Mouse (Mus musculus) lung, postnatal 0 days (tissue): ENCODE results near the gene Mypn. TPM values are rescaled to one million over a fixed set of nuclear protein-coding genes. Genes with fewer than 3 reads are reported as not detected.

ENCODE experiments used
- ATAC-seq: fragments of 200-750 bp; cut with Nextera tagmentation; 2 replicates; pipeline ENCODE4 v1.8.0; 2017; ENCODE audit warnings: moderate library complexity
- DNase-seq: peaks from one replicate; pipeline ENCODE4 v3.0.0-alpha.2; 2016; ENCODE audit warnings: low spot score
- H3K27ac ChIP-seq: fragments of 300-500 bp; sonication (generic); 2 replicates; pipeline ENCODE4 v1.5.1; 2014; ENCODE audit warnings: antibody characterized with exemption, mild to moderate bottlenecking, low read length, mixed read lengths
- H3K27me3 ChIP-seq: fragments of 300-500 bp; sonication (generic); replicated peaks from 2 replicates; pipeline ENCODE4 v1.6.1; 2014; ENCODE audit warnings: low read length, mixed read lengths; ENCODE audit not compliant: insufficient read depth
- H3K36me3 ChIP-seq: fragments of 300-500 bp; sonication (generic); 2 replicates; pipeline ENCODE4 v1.6.1; 2014; ENCODE audit warnings: low read length, mixed read lengths; ENCODE audit not compliant: insufficient read depth
- H3K4me1 ChIP-seq: fragments of 300-500 bp; sonication (generic); 2 replicates; pipeline ENCODE4 v1.6.1; 2014; ENCODE audit warnings: antibody characterized with exemption, low read depth, low read length, mixed read lengths; ENCODE audit not compliant: insufficient read depth
- H3K4me2 ChIP-seq: fragments of 300-500 bp; sonication (generic); replicated peaks from 2 replicates; pipeline ENCODE4 v1.6.1; 2014; ENCODE audit warnings: low read depth, mild to moderate bottlenecking, low read length, moderate library complexity, mixed read lengths
- H3K4me3 ChIP-seq: fragments of 300-500 bp; sonication (generic); 2 replicates; pipeline ENCODE4 v1.5.1; 2014; ENCODE audit warnings: low read depth, low read length
- H3K9ac ChIP-seq: fragments of 300-500 bp; sonication (generic); replicated peaks from 2 replicates; pipeline ENCODE4 v1.6.1; 2014; ENCODE audit warnings: low read depth, mild to moderate bottlenecking
- H3K9me3 ChIP-seq: fragments of 300-500 bp; sonication (generic); 2 replicates; pipeline ENCODE4 v1.6.1; 2016; ENCODE audit warnings: low read length, mixed read lengths
- CTCF ChIP-seq: IDR thresholded peaks from 2 replicates; pipeline ENCODE4 v1.5.1; 2016; ENCODE audit warnings: antibody characterized with exemption, mild to moderate bottlenecking
- EP300 ChIP-seq: IDR thresholded peaks from 2 replicates; pipeline ENCODE4 v1.6.1; 2016; ENCODE audit warnings: antibody characterized with exemption, mild to moderate bottlenecking, control low read depth
- WGBS: fragments of 180-500 bp; shearing (Covaris S2); extraction: QIAGEN DNeasy Blood & Tissue Kit; methylation state at CpG from one replicate; pipeline ENCODE4 v1.1.7; 2014; 5-methylcytosine and 5-hydroxymethylcytosine counted together
- polyA plus RNA-seq: library from polyadenylated mRNA; unstranded; fragments of >200 nt; fragmentation: Nextera tagmentation; extraction: Ambion mirVana; gene quantifications from 2 replicates; pipeline ENCODE4 v1.2.1, GENCODE M21; 2015

Mypn gene
- polyA plus RNA-seq, result 0.16 and 0.18 TPM in 2 replicates

DNA sequence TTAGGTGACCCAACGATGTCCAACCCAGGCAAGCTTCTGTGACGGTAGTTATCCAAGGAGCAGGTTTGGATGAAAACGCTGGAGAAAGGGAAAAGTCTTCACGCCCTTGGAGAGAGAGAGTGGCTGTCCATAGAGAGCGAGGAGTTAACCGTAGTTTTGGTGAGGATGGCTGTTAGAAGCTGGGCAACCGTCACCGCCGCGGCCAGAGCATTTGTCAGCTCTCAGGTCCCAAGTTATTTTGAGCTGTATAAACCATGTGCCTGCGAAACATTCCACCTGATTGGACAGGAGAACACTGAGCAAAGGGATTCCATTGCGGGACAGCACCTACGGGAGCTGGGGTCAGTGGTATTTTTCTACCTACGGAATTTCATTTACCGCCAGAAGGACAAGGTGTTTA, at the start of gene Mypn:
TSS of gene Mypn (minus strand) at position 225 of the 400 bp plus-strand sequence.
- ATAC-seq (no peak), DNase-seq (no peak)
- Histone ChIP-seq H3K27me3 (no peaks in the 10 kb centered on the region), H3K4me1 (peaks cover 3% of the 10 kb centered on the region; the same call in 1 of the 2 replicates), H3K9ac (no peak within 1 kb of the TSS), H3K36me3 (no peaks in the 10 kb centered on the region), H3K4me3 (no peak within 1 kb of the TSS), H3K27ac (no peak within 1 kb of the TSS), H3K4me2 (no peak within 1 kb of the TSS), H3K9me3 (no peaks in the 10 kb centered on the region)
- TF ChIP-seq CTCF, result no peak
- no peak for TF ChIP-seq EP300
- 64% methylated on average over 15 of the region's 15 CpGs for WGBS

- Histone ChIP-seq H3K27ac (no peak overlapping the region), H3K4me2 (no peak overlapping the region), H3K9me3 (no peaks in the 10 kb centered on the region), H3K36me3 (peaks cover 7% of the 10 kb centered on the region; the same call in 1 of the 2 replicates), H3K4me1 (no peaks in the 10 kb centered on the region), H3K9ac (no peak overlapping the region), H3K27me3 (no peaks in the 10 kb centered on the region), H3K4me3 (no peak overlapping the region)
- no peak for DNase-seq
- ATAC-seq, result no peak
- TF ChIP-seq EP300 (no peak), CTCF (no peak)
- 92% methylated on average over 6 of the region's 6 CpGs for WGBS
These were observed 44.7 kb upstream of the Mypn start for GRCm38 (mm10) chr10:63248421-63248820.

DNA sequence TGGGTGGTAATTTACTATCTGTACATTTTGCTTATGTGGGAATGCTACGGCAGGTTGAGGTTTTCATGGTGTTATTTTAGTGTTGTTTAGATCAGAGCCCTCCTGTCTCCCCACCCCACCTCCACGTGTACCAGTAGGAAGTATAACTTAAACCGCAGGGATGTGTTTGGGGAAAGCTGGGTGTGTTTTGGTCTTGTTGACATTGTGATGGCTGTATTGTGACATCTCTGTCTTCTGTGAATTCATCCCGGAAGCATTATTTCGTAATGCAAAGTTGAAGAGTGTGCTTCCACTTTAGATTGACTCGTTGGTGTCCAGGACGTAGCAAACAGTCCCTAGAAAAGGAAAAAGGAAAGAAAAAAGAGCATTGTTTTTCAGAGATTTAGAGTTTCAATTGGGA, 43.7 kb upstream of the Mypn start:
- DNase-seq (peak; percentile 77), ATAC-seq (no peak)
- no peak overlapping the region for H3K27ac ChIP-seq
- H3K4me1 ChIP-seq, result peaks cover 4% of the 10 kb centered on the region; the same call in 1 of the 2 replicates
- H3K4me2 ChIP-seq, result no peak overlapping the region
- H3K36me3 ChIP-seq, result no peaks in the 10 kb centered on the region
- H3K9ac ChIP-seq, result no peak overlapping the region
- no peaks in the 10 kb centered on the region for H3K27me3 ChIP-seq
- TF ChIP-seq CTCF, result no peak
- TF ChIP-seq EP300, result peak; percentile 52; the same call in 1 of the 2 replicates
- WGBS, result 44% methylated on average over 7 of the region's 7 CpGs
- H3K9me3 ChIP-seq, result no peaks in the 10 kb centered on the region
- no peak overlapping the region for H3K4me3 ChIP-seq

- Histone ChIP-seq H3K4me3 (no peak overlapping the region), H3K4me1 (peaks cover 4% of the 10 kb centered on the region; the same call in 1 of the 2 replicates), H3K27me3 (no peaks in the 10 kb centered on the region), H3K9ac (no peak overlapping the region), H3K27ac (no peak overlapping the region), H3K36me3 (no peaks in the 10 kb centered on the region), H3K9me3 (no peaks in the 10 kb centered on the region), H3K4me2 (no peak overlapping the region)
- TF ChIP-seq CTCF (no peak), EP300 (no peak)
- DNase-seq (no peak), ATAC-seq (no peak)
- 92% methylated on average over 3 of the region's 3 CpGs for WGBS
These were observed 42.1 kb upstream of the Mypn start for GRCm38 (mm10) chr10:63245846-63246245.

GRCm38 (mm10) chr10:63244746-63245145, 41.0 kb upstream of the Mypn start:
- Histone ChIP-seq H3K9me3 (no peaks in the 10 kb centered on the region), H3K9ac (peak overlapping the region; percentile 89), H3K4me1 (peaks cover 4% of the 10 kb centered on the region; the same call in 1 of the 2 replicates), H3K4me3 (peak overlapping the region; percentile 80), H3K27me3 (no peaks in the 10 kb centered on the region), H3K4me2 (peak overlapping the region; percentile 71), H3K36me3 (no peaks in the 10 kb centered on the region), H3K27ac (peak overlapping the region; percentile 97)
- DNase-seq (peak; percentile 62), ATAC-seq (no peak)
- no peak for TF ChIP-seq EP300
- peak; percentile 64 for TF ChIP-seq CTCF
- 15% methylated on average over 5 of the region's 5 CpGs for WGBS

DNA sequence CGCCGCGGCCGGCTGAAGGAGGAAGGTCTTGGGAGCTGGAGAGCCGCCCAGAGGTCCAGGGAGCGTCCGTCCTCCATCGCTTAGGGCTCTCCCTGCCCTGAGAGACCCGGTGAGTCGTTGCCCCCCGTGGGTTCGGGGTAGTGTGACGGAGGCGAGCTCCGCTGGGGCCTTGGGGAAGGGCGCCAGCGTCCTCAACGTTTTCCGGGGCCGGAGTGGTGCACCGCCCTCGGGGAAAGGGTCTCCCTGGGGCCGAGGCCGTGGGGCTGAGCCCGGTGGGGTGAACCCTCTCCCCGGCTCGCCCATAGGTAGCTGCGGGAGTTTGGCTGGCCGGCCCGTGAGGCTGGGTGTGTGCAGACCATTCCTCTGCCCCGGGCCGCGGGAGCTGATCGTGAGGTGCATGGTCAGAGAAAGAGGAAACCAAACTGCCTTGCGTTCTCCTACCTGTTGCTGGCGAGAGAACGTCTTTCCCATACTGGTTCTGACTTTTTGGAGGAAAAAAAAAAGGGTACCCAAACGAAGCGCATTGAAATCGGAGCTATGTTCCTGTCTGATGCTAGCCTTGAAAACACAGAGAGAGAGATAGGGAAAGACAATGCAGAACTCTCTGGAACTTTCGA, 40.4 kb upstream of the Mypn start:
- Histone ChIP-seq H3K4me2 (peak overlapping the region; percentile 71), H3K4me3 (peak overlapping the region; percentile 80), H3K9ac (peak overlapping the region; percentile 89), H3K27me3 (no peaks in the 10 kb centered on the region), H3K27ac (peak overlapping the region; percentile 97), H3K36me3 (no peaks in the 10 kb centered on the region), H3K4me1 (peaks cover 4% of the 10 kb centered on the region; the same call in 1 of the 2 replicates), H3K9me3 (no peaks in the 10 kb centered on the region)
- 0% methylated on average over 41 of the region's 41 CpGs for WGBS
- DNase-seq, result peak; percentile 56
- peak; percentile 62 for ATAC-seq
- 0 out of 2 replicates have a peak, but pooled peaks have one; percentile 0 for TF ChIP-seq CTCF
- no peak for TF ChIP-seq EP300
